Mouse (Mus musculus): ENCODE results near the gene Nedd9.

Nedd9 gene

DNA sequence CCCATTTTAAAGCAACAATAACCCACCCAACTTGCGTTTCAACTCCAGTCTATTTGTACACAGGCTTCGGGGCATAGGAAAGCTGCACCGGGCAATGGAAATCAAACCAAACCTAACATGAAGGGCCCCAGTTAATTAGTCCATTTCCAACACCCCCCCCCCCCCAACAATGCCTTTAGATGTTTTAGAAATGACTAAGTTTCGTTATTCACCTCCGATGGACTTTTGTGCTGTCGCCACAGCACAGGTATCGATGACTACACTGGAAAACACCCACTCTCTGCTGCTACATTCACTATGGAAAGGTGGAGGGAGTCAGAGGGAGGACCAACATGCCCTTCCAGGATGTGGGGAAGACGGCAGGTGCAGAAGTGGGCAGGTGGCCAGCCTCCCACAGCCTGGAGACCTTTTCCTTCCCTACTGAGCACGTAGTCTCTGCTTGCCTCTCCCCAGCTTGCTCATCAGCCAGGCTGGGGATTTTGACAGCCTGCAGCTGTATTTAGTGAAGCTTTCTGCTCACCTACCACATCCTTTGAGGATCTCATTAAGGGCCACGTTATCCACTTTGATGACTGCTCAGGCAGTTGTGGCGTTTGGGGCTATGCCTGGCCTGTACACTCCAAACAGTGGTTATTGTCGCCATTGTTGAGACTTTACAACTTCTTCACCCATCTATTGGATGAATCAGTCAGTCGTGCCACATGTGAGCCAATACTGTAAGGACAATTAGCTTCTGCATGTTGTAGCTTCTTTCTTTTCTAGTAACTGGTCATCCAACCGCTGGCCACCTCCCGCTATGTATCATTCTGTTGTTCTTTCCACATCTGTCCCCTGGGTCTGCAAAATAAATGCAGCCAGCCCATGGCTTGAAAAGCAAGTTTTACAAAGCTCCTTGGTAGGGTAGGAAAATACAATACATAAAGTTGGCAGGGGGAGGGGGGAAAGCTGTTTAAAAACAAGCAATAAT, 33.7 kb downstream of the Nedd9 start:
- no peak for DNase-seq

DNA sequence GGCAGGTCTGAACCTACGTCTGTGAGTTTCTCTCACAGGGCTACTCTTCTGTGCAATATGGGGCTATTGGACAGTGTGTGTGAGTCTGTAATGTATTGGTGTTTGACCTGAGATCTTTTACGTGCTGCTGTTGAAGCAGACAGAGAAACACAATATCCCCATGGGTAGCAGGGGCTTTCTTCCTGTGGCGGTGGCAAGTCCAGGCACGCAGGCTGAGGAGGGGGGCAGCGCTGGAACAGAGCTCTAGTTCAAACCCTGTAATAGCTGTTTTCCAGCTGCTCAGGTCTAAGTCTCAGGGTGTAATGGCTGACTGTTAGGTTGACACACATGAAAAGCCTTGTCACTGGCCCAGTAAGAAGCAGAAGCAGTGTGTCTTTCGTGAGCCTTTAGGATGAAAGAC, 36.3 kb downstream of the Nedd9 start:
- DNase-seq: no peak

DNA sequence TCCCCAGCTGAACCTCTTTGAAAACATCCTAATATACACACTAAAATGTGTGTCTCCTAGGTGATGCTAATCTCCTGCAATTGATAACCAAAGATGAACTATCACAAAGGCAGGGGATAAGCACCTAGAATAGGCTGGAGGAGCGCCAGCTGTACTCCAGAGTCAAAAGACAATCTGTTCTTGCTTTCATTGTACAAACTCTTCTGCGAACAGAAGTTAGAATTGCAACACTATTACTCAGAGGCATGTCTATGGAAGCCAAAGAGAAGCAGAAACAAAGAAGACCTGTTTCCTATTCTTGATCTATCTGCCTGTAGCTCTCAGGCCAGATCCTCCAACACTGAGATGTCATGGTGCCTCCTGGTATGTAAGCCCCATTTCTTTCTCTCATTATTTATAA, 38.0 kb downstream of the Nedd9 start:
- DNase-seq: no peak

DNA sequence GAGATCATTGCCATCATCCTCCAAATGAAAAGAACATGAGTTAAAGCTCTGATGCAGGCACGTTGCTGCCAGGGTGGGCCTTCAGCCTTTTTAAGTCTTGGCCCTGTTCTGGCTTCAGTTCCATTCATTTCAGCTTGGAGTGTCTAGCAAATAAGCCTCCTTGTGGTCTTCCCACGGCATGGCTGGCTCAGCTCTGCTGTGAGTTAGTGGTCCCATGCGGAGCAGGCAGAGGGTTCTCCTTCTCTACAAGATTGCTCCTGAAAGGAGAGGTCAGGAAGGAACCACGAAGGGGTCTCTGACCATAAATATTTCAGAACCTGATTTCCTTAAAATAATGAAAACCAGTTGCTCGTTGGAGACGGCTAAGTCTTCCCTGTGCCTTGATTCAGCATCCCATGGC, 40.0 kb downstream of the Nedd9 start:
- DNase-seq: no peak

DNA sequence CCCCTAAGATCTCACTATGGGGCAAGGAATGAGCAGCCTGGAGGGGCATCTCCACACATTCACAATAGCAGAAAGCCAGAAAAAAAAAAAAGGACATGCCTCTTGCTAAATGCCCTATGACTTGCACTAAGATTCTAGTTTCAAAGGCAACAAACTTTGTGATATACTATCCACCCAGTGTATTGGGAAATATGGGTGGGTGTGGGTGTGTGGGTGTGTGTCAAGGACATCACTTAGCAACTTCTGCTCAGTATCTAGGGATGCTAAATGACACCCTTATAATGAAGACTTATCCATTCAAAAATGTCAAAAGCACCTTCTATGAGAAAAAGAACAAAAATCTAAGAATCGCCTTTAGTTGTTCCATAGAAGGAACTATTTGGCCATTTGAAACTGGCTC, 40.6 kb downstream of the Nedd9 start:
- no peak for DNase-seq

DNA sequence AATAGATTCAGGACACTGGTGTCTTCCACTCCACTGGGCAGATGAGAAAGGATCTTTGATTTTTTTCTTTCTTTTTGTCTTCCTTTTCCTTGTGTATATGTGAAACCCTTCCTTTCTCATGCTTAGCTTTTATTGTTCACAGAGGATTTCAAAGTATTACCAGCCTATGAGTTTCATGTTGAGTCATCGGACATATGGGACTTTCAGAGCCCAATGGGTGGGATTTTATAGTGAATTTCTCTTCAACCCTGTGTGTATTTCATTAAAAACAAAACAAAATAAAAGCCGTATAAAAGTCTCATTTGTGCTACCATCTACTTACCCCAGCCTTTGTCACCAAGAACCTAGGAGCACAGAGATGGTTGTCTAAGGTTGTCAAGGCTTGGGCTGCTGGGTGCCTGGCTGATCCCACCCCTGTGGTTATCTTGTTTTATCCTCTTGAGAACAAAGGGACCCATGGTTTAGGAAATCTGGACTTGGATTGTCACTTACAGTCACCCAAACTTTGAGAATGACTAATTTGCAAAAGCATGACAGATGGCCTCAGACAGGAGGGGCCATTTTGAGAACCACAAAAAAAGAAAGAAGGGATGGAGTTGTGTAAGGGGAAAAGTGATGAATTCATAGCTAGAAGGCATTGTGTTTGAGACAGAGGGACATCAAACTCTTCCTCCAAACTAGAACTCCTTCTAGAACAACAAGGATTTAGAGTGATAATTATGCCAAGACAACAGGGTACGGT, 41.9 kb downstream of the Nedd9 start:
- no peak for DNase-seq

DNA sequence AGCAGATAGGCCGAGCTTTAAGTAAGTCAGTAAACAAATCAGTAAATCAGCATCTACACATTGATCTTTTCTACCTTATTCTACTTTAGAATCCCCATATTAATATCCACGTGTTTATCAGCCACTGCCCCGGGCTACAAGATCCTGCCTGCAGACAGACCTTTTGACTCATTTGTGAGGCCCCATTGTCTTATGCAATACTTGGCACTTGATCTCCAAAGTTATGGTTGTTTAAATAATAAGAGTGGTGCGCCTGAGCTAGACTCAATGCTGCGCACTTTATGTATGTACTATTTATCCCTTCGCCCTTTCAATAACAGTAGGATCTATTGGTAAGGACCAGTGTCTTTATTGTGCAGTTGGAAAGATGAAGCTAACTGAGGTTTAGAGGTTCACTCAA, 42.9 kb downstream of the Nedd9 start:
- no peak for DNase-seq

DNA sequence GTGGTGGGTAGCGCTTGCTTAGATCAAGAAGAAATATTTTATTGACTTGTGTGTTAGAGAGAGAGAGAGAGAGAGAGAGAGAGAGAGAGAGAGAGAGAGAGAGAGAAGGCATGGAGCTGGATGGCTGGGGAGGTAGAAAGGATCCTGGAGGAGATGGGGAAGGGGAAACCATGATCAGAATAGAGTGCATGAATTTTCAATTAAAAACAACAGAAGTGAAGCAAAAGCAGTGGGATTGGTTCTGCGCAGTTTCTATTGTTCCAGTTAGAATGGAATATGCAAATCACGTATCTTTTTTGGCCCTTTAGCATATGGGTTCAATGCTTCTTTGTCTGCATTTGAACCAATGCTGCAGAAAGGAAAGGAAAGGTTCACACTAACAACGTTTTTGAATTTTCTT, 45.0 kb downstream of the Nedd9 start:
- no peak for DNase-seq

DNA sequence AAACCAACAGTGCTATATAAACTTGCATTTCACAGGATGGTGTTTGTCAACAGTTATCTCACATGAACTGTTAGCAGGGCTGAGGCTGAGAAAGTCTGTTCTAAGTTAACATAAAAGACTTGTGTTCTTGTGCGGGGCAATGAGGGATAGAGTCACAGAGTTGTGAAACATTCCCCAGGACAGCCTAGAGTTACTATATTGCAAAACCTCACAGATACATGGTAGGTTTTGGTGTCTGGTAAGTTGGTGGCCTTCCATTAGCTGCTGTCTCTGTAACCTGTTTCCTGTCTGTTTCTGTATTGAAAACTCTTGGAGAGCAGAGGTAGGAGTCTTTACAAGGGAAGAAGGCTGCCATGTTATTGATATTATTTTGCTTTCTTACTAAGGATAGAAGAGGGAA, 47.0 kb downstream of the Nedd9 start:
- no peak for DNase-seq

DNA sequence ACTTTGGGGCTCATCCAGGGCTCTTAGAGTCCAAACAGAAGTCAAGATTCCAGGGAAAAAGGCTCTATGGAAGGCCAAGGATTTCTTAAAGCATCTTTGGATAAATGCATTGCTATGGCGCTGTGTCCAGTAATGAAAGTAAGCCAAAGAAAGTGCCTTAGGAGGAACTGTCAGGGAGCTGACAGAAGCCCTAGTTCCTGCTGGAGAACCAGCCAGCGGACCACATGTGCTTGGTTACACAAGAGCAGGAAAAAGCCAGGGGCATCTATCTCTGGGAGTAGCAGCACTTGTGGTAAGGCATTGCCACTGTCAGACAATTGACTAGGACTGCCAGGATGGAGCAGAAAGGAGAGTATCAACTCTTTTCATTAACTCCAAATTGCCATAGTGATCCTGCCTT, 49.8 kb downstream of the Nedd9 start:
- DNase-seq: no peak

DNA sequence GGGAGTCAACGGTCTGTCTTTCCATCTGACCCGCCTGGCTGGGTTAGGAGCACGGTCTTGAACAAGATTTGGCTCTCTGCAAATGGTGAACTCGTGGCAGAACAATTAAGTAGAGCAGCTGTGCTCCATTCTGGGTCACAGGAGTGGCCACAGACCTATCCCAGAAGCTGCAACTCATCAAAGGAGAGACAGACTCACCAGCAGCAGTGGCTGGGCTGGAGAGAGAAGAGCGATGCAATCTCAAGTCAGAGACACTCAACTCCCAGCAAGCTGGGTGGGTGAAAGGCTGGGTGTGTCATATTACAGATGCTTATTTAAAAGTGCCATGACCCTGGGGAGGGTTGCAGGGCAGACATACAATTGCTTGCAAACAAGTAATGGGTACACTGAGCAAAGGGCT, 50.4 kb downstream of the Nedd9 start:
- DNase-seq: no peak

DNA sequence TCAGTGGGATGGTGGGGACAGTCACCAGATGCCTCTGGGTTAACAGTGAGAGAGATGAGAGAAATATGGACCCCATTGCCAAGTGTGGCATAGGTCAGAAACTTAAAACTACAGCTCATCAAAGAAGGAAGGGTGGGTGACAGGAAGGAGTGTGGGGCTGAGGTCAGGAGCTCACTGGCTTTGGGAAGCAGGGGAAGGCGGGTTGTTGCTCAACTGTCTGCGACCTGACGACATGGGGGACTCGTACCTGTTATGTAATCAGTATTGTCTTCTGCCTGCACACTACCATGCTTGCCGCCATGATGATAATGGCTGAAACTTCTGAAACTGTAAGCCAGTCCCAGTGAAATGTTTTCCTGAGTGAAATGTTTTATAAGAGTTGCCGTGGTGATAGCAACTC, 54.0 kb downstream of the Nedd9 start:
- no peak for DNase-seq

DNA sequence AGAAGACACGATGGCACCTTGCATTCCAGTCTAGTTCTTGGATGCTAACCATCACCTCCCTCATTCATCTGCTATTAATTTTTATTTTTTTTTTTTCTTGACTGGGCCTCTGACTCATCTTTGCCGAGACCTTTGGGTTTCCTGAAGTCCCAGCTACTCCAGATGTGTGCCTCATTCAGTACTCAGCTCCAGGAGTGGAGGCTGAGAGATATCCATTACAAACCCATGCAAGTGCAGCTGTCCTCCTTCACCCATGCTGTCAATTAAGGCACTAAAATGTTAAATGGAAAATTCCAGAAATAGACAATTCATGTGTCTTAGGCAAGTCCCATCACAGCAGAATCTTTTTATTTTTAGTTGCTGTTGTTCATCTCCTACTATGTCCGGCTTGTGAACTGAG, 55.4 kb downstream of the Nedd9 start:
- no peak for DNase-seq

DNA sequence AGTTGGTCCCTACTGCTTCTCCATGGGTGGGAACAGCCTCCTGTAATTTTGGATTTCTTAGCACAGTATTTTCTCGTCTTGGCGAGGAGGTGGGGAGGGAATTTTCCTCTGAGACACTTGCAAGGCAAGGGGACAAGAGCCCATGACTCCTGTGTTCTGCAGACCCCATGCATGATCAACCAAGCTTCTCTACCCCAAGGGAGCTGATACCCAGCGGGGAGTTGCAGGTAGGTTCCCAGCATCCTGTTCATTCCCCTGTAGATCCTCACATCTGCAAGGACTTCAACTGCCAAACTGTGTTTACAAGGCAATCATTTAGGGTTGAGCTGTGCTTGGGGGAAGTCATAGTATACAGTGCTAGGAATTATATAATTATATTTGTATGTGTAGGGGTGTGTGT, 60.1 kb downstream of the Nedd9 start:
- DNase-seq: no peak

DNA sequence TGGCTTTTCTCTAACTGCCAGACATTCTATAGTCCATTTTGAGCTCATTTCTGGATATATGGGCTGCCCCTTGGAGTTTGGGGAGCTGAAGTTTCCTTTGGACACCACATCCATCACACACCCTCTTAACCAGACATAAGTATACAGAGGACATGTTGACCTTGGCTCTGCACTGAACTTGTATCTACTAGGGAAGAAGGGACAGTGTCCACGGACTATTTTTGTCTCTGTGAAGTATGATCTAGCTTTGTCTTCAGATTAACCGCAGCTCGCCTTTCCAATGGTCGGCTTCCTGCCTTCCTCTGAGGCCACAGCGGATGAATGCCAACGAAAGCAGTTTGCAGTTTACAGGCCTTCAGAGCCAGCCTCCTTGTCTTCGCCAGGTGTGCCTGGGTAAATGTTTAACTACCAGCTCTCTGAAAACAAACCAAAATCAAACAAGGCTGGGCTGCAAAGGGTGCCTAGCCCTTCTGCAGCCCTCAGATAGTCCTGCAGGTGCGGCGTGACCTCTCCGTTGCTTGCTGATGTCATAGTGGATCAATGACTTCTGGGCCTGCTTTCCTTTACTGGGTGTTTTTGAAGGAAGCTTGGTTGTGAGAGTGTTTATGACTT, 63.6 kb downstream of the Nedd9 start:
- DNase-seq: no peak

DNA sequence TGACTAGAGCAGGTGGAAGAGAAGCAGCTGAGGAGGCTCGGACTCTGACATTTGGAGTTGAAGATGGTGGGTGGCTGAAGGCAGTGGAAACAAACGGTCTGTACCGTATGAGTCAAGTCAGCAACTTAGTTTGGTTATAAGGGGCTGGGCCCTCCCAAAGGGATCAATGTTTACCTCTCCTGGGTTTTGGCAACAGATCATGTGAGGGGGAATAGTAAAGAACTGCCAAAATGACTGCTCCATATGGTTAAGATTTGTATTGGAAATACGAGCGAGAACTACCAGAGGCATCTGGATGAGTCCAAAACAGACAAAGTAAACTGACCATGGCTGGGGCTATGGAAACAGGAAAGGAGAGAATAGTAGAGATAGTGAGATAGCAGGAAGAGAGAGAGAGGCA, 64.6 kb downstream of the Nedd9 start:
- DNase-seq: no peak

DNA sequence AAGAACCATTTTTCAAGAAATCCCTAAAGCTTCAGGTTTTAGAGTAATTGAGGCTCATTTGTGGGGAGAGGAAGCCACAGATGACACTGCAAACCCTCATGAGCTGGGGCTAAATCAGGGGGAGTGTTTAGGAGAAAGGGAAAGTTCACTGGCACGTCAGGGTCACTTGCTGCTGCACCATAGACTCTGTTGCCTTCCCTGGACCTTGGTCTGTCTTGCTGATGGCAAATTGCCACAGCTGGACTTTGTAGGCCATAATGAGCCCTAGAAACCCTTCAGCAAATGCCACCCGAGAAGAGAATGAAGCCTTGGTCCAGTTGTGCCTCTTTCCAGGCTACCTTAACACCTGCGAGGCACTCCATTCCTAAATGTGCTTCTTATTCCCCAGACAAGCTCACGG, 66.8 kb downstream of the Nedd9 start:
- no peak for DNase-seq

DNA sequence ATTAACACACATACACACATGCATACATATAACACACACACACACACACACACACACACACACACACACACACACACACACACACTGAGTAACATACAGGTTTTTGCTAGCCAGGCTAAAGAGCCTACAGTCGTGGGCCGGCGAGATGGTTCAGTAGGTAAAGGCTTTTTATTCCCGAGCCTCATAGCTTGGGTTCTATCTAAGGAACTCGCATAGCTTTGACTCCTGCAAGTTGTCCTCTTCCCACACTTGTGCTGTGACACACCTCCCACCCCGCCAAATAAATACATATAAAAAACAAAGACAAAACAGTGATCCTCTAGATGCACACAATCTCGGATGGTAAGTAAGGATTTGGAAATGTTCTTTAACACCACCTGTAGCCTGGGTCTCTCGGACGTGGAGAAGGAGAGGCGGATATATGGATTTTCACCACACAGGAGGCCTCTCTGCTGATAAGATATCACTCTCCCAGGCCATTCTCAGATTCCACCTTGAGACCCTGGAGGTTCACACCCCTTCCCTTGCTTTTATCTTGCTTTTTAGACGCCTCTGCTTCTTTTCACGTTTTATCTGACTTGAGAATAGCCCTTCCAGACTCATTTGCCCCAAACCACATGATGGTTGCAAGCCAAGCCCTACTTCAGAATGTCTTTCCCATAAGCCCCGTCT, 68.8 kb downstream of the Nedd9 start:
- no peak for DNase-seq

DNA sequence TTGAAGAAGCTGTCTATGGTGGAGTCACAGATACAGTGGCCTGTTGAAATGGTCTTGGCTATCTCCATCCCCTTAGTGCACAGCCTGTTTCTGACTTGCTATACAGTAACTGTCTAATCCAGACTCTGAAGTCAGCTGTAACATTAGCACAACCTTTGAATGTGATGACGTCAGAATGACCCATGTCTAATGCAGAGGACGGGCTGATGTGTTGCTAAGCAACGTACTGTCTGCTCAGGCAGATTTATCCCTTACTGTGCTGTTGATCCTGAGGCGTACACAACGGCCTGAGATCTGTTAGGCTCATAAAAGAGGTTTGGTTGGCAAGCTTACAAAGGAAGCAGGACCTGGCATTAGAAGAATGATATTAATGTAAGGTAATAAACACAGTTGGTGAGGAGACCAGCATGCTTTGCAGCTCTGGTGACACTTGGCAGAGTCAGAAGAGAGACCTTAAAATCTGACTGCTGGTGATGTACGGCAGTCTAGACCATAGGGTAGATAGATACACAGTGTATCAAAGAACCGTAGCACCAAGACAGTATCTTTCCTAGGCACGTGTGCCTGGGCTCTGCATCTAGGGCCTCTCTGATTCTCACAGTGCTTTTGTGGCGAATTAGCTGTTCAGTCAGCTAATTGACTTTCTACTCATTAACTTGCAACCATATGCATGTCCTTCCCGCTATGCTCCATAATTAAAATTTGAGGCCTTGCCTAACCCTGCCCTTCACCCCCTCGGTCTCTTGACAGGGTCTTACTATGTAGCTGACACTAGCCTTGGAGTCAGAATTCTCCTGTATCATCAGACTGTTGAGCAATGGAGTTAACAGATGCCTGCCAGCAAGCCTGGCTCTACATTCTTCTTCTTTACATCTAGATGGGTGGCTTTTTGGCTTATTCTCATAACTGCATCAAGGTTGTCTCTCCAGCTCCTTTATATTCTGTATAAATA, 70.8 kb downstream of the Nedd9 start:
- no peak for DNase-seq

DNA sequence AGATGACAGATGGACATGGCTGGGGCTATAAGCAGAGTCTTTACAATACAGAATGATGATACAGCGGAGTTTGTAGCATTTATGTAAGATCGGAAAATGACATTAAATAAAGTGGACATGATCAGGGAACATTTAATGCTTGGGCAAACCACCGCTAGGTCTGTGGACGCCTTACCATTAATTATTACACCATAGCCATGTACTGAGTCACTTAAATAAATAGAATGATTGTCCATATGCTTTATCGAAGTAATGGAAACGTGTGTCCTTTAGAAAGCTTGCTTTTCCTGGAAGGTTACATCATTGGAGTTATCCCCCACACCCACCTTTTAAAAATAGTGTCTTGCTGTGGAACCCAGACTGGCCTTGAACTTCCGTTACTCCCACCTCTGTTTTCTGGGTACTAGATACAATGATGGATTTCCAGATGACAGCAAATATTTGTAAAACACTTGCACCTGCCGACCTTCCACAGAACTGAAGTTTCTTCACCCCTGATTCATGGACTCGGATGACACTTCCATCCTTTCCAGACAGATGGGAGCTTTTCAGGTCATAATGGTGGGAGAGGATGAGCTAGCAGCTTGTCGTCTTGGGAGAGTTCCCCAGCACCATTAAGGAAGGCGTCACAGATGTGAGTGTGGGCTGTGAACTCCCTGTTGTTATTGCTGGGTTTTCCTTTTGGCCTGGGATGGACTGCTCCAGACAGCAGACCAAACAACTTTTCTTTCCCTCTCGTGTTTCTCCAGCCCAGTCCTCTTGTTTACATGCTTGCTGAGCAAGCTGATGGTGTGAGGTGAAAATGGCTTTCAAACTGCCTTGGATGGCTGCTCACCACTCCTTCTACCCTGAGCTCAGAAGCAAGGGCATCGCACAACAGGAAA, 76.7 kb downstream of the Nedd9 start:
- DNase-seq: no peak

DNA sequence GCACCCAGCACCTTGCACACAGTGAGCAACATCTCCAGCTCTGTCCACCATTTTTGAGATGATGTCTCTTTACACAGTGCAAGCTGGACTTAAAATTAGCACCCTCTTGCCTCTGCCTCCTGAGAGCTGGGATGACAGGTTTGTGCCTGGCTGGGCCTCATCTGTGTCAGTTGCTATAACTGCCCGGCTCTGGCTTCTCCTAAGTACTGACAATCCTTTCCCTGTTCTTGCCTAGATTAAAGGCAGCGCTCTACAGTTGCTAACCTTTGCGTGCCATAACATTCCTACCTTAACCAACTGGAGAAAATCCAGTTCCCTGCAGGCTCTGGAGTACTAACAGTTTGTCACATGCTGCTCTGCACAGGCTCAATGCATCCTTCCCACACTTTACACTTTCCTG, 77.9 kb downstream of the Nedd9 start:
- no peak for DNase-seq

Data from cerebellum, adult 11-12 months (tissue).